Mouse (Mus musculus) MEL (cell line): ENCODE measurements around the gene 4933428G20Rik.

Experiments
- CTCF ChIP-seq, 3 experiments: IDR thresholded peaks in 2 of 3; conservative IDR thresholded peaks in 1 of 3; 2 replicates each; pipeline ENCODE4 v1.5.1; 2011 to 2012; ENCODE audit warnings: low read length in 3 of 3, low read depth in 2 of 3, mild to moderate bottlenecking in 2 of 3, improper control_type of control experiment in 1 of 3, inconsistent platforms in 1 of 3, mixed read lengths in 1 of 3, moderate library complexity in 1 of 3; ENCODE audit not compliant: control insufficient read depth in 1 of 3, insufficient read depth in 1 of 3, poor library complexity in 1 of 3, severe bottlenecking in 1 of 3
- POLR2A ChIP-seq, 2 experiments: IDR thresholded peaks; 2 replicates each; pipeline ENCODE4 v1.6.1; 2011 to 2012; ENCODE audit warnings: low read length in 2 of 2, mild to moderate bottlenecking in 2 of 2, control low read depth in 1 of 2, improper control_type of control experiment in 1 of 2, low read depth in 1 of 2, moderate library complexity in 1 of 2; ENCODE audit not compliant: control insufficient read depth in 1 of 2, insufficient read depth in 1 of 2, poor library complexity in 1 of 2
- SMC3 ChIP-seq: IDR thresholded peaks from 2 replicates; pipeline ENCODE4 v1.6.1; 2011; ENCODE audit warnings: low read depth, low read length, improper control_type of control experiment
- USF2 ChIP-seq, 2 experiments: IDR thresholded peaks; 2 replicates each; pipeline ENCODE4 v1.6.1; 2011 to 2012; ENCODE audit warnings: improper control_type of control experiment in 2 of 2, low read length in 2 of 2, borderline replicate concordance in 1 of 2, inconsistent platforms in 1 of 2, low read depth in 1 of 2, mild to moderate bottlenecking in 1 of 2; ENCODE audit not compliant: insufficient read depth in 1 of 2

GRCm38 (mm10) chr11:97537580-97538089, 37.5 kb upstream of the 4933428G20Rik start:
- TF ChIP-seq SMC3 (no peak), CTCF (IDR thresholded peaks at IDR 0.05 in 2 of 3, conservative IDR thresholded peaks at IDR 0.05 in 1 of 3; ENCODE audit: control insufficient read depth in 1 of 3, insufficient read depth in 1 of 3, low read depth in 2 of 3, low read length in 3 of 3, poor library complexity in 1 of 3, severe bottlenecking in 1 of 3) (no peak), POLR2A (IDR thresholded peaks at IDR 0.05; ENCODE audit: control insufficient read depth in 1 of 2, insufficient read depth in 1 of 2, low read depth in 1 of 2, low read length in 2 of 2, poor library complexity in 1 of 2) (no peak), USF2 (IDR thresholded peaks at IDR 0.05; ENCODE audit: borderline replicate concordance in 1 of 2, insufficient read depth in 1 of 2, low read depth in 1 of 2, low read length in 2 of 2) (no peak)
